Comparison of ENCODE assay signal across 8 mouse cellular contexts in the genomic region with DNA sequence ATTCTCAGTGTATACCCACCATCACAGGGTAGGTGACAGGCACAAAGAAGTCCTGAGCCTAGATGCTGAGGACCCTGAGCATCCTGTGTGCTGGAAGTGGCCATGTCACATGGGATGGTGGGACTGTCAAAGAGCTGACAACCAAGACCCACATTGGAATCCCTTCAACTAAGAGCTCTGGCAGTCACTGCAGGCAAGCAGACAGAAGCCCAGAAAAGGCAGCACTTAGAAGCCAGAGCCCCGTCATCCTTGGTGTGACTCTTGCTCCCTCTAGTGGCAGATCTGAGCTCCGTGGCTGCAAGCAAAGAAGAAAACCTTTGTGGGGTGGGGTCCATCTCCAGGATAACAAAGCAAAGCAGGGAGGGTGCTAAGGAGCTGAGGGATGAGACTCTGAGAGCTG. TPM values are rescaled to one million over a fixed set of nuclear protein-coding genes. Genes with fewer than 3 reads are reported as not detected.
DNase-seq lines count a peak whose midpoint lies in the region; ATAC-seq and TF ChIP-seq lines count a peak whose summit lies in the region.

No protein-coding gene starts in this region.

- H3K4me1 ChIP-seq in ES-E14 (ENCODE audit: control insufficient read depth in 2 of 2, insufficient read depth in 2 of 2, low read length in 2 of 2, poor library complexity in 1 of 2), result peaks cover 1 to 5% of the 10 kb centered on the region in 2 experiments; a peak in 2 of 4 replicates
- peaks cover 4% of the 10 kb centered on the region; the same call in 1 of the 2 replicates for H3K4me1 ChIP-seq in forebrain, embryonic 12.5 days

- H3K27ac ChIP-seq in ES-E14 (ENCODE audit: insufficient read depth, low read depth, low read length, poor library complexity, severe bottlenecking), result no peak overlapping the region
- H3K27ac ChIP-seq in forebrain, embryonic 12.5 days, result no peak overlapping the region
- H3K27ac ChIP-seq in layer of hippocampus, adult 2 months, result no peak overlapping the region

- ATAC-seq in forebrain, embryonic 12.5 days (ENCODE audit: low FRiP score), result peak; percentile 57; the same call in 1 of the 2 replicates

- DNase-seq in ES-E14 (ENCODE audit: low read depth, low spot score), result peak; percentile 78
- DNase-seq in c-Kit-positive CD71-positive TER-119-negative erythroid progenitor cells, embryonic 14.5 days (ENCODE audit: low read depth), result peak; percentile 52
- DNase-seq in heart, postnatal 36 days, result peak; percentile 71 to 75
- peak; percentile 85 for DNase-seq in layer of hippocampus, adult 2 months (ENCODE audit: low spot score in 2 of 2)
- peak; percentile 88 for DNase-seq in lung, postnatal 10 days
- DNase-seq in ovary, postnatal 36 days (ENCODE audit: low spot score), result peak; percentile 63
- peak; percentile 77 for DNase-seq in thymus, postnatal 14 days

- H3K27me3 ChIP-seq in forebrain, embryonic 12.5 days, result 0 out of 2 replicates have a peak, but pooled peaks cover 2% of the 10 kb centered on the region

- WGBS in forebrain, embryonic 12.5 days, result 0% methylated on average over 2 of the region's 2 CpGs

- H3K9ac ChIP-seq in ES-E14 (ENCODE audit: insufficient read depth, low read depth, low read length, poor library complexity, severe bottlenecking), result no peak overlapping the region
- H3K9ac ChIP-seq in forebrain, embryonic 12.5 days, result no peak overlapping the region

- no peaks in the 10 kb centered on the region for H3K9me3 ChIP-seq in ES-E14 (ENCODE audit: control insufficient read depth, insufficient read depth, low read depth, low read length)
- H3K9me3 ChIP-seq in forebrain, embryonic 12.5 days, result no peaks in the 10 kb centered on the region

- in situ Hi-C loops in ES-E14 (cut with MboI; ENCODE audit: low sequenced_read_pairs in 2 of 2, unreplicated experiment in 2 of 2), result loop anchor here (5.0 to 25.0 kb wide), 2 partner anchors 155 to 160 kb away; no protein-coding TSS in a partner anchor

- no peak overlapping the region for H3K4me2 ChIP-seq in forebrain, embryonic 12.5 days

- TF ChIP-seq CTCF in layer of hippocampus, adult 2 months (conservative IDR thresholded peaks at IDR 0.05), result peak; percentile 97

- intact Hi-C loops in heart, postnatal 36 days (cut with DNase I), result loop anchor here (1.0 to 10.0 kb wide), 5 partner anchors 45 to 368 kb away; a partner anchor contains a TSS

- H3K36me3 ChIP-seq in ES-E14 (ENCODE audit: control insufficient read depth, insufficient read depth, low read length, poor library complexity, severe bottlenecking), result peaks cover 18% of the 10 kb centered on the region
- peaks cover 24% of the 10 kb centered on the region for H3K36me3 ChIP-seq in forebrain, embryonic 12.5 days (replicated peaks)

- H3K4me3 ChIP-seq in ES-E14 (ENCODE audit: insufficient read depth in 1 of 2, low read depth in 1 of 2, low read length in 2 of 2, poor library complexity in 1 of 2, severe bottlenecking in 1 of 2), result no peak overlapping the region
- no peak overlapping the region for H3K4me3 ChIP-seq in forebrain, embryonic 12.5 days (replicated peaks)
- no peak overlapping the region for H3K4me3 ChIP-seq in layer of hippocampus, adult 2 months

TF ChIP-seq in ES-E14, 5 proteins besides CTCF, POLR2A, EP300 and RAD21:
- TF ChIP-seq CHD2 (IDR thresholded peaks at IDR 0.05; ENCODE audit: low read depth, low read length) (no peak), ZNF384 (IDR thresholded peaks at IDR 0.05; ENCODE audit: low read depth, low read length) (no peak), MAFK (IDR thresholded peaks at IDR 0.05; ENCODE audit: insufficient read depth, low read depth, low read length) (no peak), HCFC1 (IDR thresholded peaks at IDR 0.05; ENCODE audit: borderline replicate concordance, insufficient read depth, low read length) (no peak), ZC3H11A (IDR thresholded peaks at IDR 0.05; ENCODE audit: borderline replicate concordance, low read depth, low read length) (peak; percentile 96)

RNA-seq across cellular contexts. Expression of a gene that starts 27.4 kb away (rescaled TPM):
- total RNA-seq in ES-E14 (2012; rRNA removed), result 56.6 and 58.5 TPM in 2 replicates
- polyA plus RNA-seq in forebrain, embryonic 12.5 days (2016; fragmentation: Nextera tagmentation; extraction: Ambion mirVana), result 43.2 and 45.6 TPM in 2 replicates
- total RNA-seq in heart, postnatal 36 days (2021), result 1 to 10 TPM; 7.0 to 8.1 TPM
- total RNA-seq in layer of hippocampus, adult 2 months (2021), result 10 to 100 TPM; 25.9 to 29.9 TPM

RNA-seq across cellular contexts. Expression of a gene that starts 27.5 kb away (rescaled TPM):
- total RNA-seq in ES-E14 (2012; rRNA removed), result 206 and 242 TPM in 2 replicates
- polyA plus RNA-seq in forebrain, embryonic 12.5 days (2016; fragmentation: Nextera tagmentation; extraction: Ambion mirVana), result 248 TPM in 2 replicates
- total RNA-seq in heart, postnatal 36 days (2021), result 1,000 to 10,000 TPM; 1,294 to 1,573 TPM
- total RNA-seq in layer of hippocampus, adult 2 months (2021), result 100 to 1,000 TPM; 257 to 258 TPM
